Mouse (Mus musculus) limb, embryonic 13.5 days (tissue): ENCODE data around the gene Lrmda. TPM values are rescaled to one million over a fixed set of nuclear protein-coding genes. Genes with fewer than 3 reads are reported as not detected.

Experiments used
- ATAC-seq: fragments of 200-750 bp; cut with Nextera tagmentation; 2 replicates; pipeline ENCODE4 v1.8.0; 2017; ENCODE audit warnings: low read depth, moderate number of reproducible peaks, moderate TSS enrichment; ENCODE audit not compliant: low FRiP score
- H3K27ac ChIP-seq: fragments of 300-500 bp; sonication (generic); 2 replicates; pipeline ENCODE4 v1.5.1; 2015; ENCODE audit warnings: inconsistent platforms, mild to moderate bottlenecking, moderate library complexity
- H3K27me3 ChIP-seq: fragments of 300-500 bp; sonication (generic); 2 replicates; pipeline ENCODE4 v1.6.1; 2015; ENCODE audit warnings: mild to moderate bottlenecking, inconsistent platforms
- H3K36me3 ChIP-seq: fragments of 300-500 bp; sonication (generic); 2 replicates; pipeline ENCODE4 v1.6.1; 2015; ENCODE audit warnings: inconsistent platforms, mild to moderate bottlenecking, moderate library complexity
- H3K4me1 ChIP-seq: fragments of 300-500 bp; sonication (generic); 2 replicates; pipeline ENCODE4 v1.6.1; 2015; ENCODE audit warnings: inconsistent platforms
- H3K4me2 ChIP-seq: fragments of 300-500 bp; sonication (generic); replicated peaks from 2 replicates; pipeline ENCODE4 v1.6.1; 2015; ENCODE audit warnings: inconsistent platforms, mild to moderate bottlenecking, moderate library complexity
- H3K4me3 ChIP-seq: fragments of 300-500 bp; sonication (generic); 2 replicates; pipeline ENCODE4 v1.5.1; 2015; ENCODE audit warnings: moderate library complexity, mild to moderate bottlenecking, inconsistent platforms
- H3K9ac ChIP-seq: fragments of 300-500 bp; sonication (generic); 2 replicates; pipeline ENCODE4 v1.6.1; 2015; ENCODE audit warnings: mild to moderate bottlenecking, inconsistent platforms
- H3K9me3 ChIP-seq: fragments of 300-500 bp; sonication (generic); 2 replicates; pipeline ENCODE4 v1.6.1; 2016; ENCODE audit warnings: inconsistent platforms
- WGBS: fragments of 180-500 bp; shearing (Covaris S2); methylation state at CpG from one replicate; pipeline ENCODE4 v1.1.7; 2015; 5-methylcytosine and 5-hydroxymethylcytosine counted together
- polyA plus RNA-seq: library from polyadenylated mRNA; unstranded; fragments of >200 nt; fragmentation: Nextera tagmentation; extraction: Ambion mirVana; gene quantifications from 2 replicates; pipeline ENCODE4 v1.2.1, GENCODE M21; 2015

Gene Lrmda
- polyA plus RNA-seq, 1 experiment from 2014 or later = 0.38 TPM

DNA sequence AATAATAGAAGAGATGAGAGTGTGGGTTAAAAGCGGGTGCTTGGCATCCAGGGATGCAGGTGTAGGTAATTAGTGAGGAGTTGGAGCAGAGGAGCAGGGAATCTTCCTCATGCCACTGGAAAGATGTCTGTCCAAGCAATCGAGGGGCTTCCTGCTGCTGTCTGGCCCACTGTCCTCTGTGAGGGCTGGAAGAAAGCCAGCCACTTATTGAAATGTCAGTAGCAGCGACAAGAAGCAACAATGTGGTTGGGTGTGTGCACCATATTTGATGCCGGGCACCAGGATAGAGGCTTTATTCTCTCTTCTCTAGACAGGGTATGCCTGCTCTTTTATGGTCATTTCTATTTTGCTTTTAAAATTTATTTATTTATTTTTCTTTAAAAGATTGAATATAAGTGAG, 451.5 kb downstream of the Lrmda start:
- no peak overlapping the region for H3K4me3 ChIP-seq
- no peak overlapping the region for H3K9ac ChIP-seq
- H3K4me1 ChIP-seq = peaks cover 7% of the 10 kb centered on the region; the same call in 1 of the 2 replicates
- ATAC-seq = no peak
- no peaks in the 10 kb centered on the region for H3K36me3 ChIP-seq
- H3K9me3 ChIP-seq = no peaks in the 10 kb centered on the region
- no peak overlapping the region for H3K4me2 ChIP-seq
- H3K27me3 ChIP-seq = peaks cover 12% of the 10 kb centered on the region
- H3K27ac ChIP-seq = no peak overlapping the region
- 75% methylated on average over 4 of the region's 4 CpGs for WGBS

GRCm38 (mm10) chr14:22473451-22473850, 453.9 kb downstream of the Lrmda start:
- peaks cover 17% of the 10 kb centered on the region for H3K27me3 ChIP-seq
- peaks cover 5% of the 10 kb centered on the region; the same call in 1 of the 2 replicates for H3K9me3 ChIP-seq
- 37% methylated on average over 7 of the region's 7 CpGs for WGBS
- ATAC-seq = no peak
- no peaks in the 10 kb centered on the region for H3K36me3 ChIP-seq
- H3K4me1 ChIP-seq = peaks cover 17% of the 10 kb centered on the region
- no peak overlapping the region for H3K27ac ChIP-seq
- no peak overlapping the region for H3K9ac ChIP-seq
- H3K4me2 ChIP-seq = no peak overlapping the region
- H3K4me3 ChIP-seq = no peak overlapping the region

DNA sequence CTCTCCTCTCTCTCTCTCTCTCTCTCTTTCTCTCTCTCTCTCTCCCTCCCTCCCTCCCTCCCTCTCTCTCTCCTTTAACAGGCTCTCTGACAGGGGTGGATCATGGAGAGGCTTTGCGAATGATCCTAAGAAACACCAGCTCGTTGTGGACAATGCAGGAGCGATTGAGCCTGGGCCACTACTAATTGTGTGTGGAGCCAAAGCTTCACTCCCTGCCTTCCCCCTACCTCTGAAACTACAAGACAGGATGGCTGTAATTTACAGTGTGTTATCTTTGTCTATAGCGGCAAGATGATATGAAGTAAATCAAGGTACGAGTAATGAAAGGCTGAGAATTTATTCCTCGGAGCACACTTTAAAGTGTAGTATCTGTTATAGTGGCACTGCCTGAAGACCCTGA, 454.5 kb downstream of the Lrmda start:
- H3K27ac ChIP-seq = no peak overlapping the region
- H3K4me2 ChIP-seq = no peak overlapping the region
- peaks cover 17% of the 10 kb centered on the region for H3K27me3 ChIP-seq
- WGBS = 44% methylated on average over 6 of the region's 6 CpGs
- H3K4me3 ChIP-seq = no peak overlapping the region
- peaks cover 5% of the 10 kb centered on the region; the same call in 1 of the 2 replicates for H3K9me3 ChIP-seq
- no peak for ATAC-seq
- H3K36me3 ChIP-seq = no peaks in the 10 kb centered on the region
- H3K9ac ChIP-seq = no peak overlapping the region
- H3K4me1 ChIP-seq = peaks cover 17% of the 10 kb centered on the region

GRCm38 (mm10) chr14:22493326-22493725, 473.8 kb downstream of the Lrmda start:
- Histone ChIP-seq H3K9me3 (no peaks in the 10 kb centered on the region), H3K4me1 (peaks cover 5% of the 10 kb centered on the region; the same call in 1 of the 2 replicates), H3K9ac (no peak overlapping the region), H3K4me3 (no peak overlapping the region), H3K27ac (no peak overlapping the region), H3K27me3 (no peaks in the 10 kb centered on the region), H3K36me3 (no peaks in the 10 kb centered on the region), H3K4me2 (no peak overlapping the region)
- WGBS = 88% methylated on average over 2 of the region's 2 CpGs
- no peak for ATAC-seq

GRCm38 (mm10) chr14:22494290-22494689, 474.8 kb downstream of the Lrmda start:
- H3K27me3 ChIP-seq = no peaks in the 10 kb centered on the region
- H3K27ac ChIP-seq = no peak overlapping the region
- no peak overlapping the region for H3K4me2 ChIP-seq
- no peak overlapping the region for H3K4me3 ChIP-seq
- ATAC-seq = no peak
- H3K9ac ChIP-seq = no peak overlapping the region
- peaks cover 5% of the 10 kb centered on the region; the same call in 1 of the 2 replicates for H3K4me1 ChIP-seq
- H3K36me3 ChIP-seq = no peaks in the 10 kb centered on the region
- H3K9me3 ChIP-seq = no peaks in the 10 kb centered on the region

- 71% methylated on average over 10 of the region's 10 CpGs for WGBS
These were observed 475.4 kb downstream of the Lrmda start for GRCm38 (mm10) chr14:22494866-22495265.

GRCm38 (mm10) chr14:22495286-22495685, 475.8 kb downstream of the Lrmda start:
- WGBS = 50% methylated on average over 8 of the region's 8 CpGs
- no peak overlapping the region for H3K4me3 ChIP-seq
- no peak for ATAC-seq

More at GRCm38 (mm10) chr14:22494866-22495265, 475.4 kb downstream of the Lrmda start:
- Histone ChIP-seq H3K27ac (no peak overlapping the region), H3K27me3 (no peaks in the 10 kb centered on the region), H3K36me3 (no peaks in the 10 kb centered on the region), H3K4me1 (peaks cover 5% of the 10 kb centered on the region; the same call in 1 of the 2 replicates), H3K9ac (no peak overlapping the region), H3K4me2 (no peak overlapping the region), H3K4me3 (no peak overlapping the region), H3K9me3 (no peaks in the 10 kb centered on the region)
- ATAC-seq = no peak

GRCm38 (mm10) chr14:22497636-22498131, 478.2 kb downstream of the Lrmda start:
- Histone ChIP-seq H3K9me3 (no peaks in the 10 kb centered on the region), H3K4me2 (no peak overlapping the region), H3K27ac (no peak overlapping the region), H3K4me1 (peaks cover 5% of the 10 kb centered on the region; the same call in 1 of the 2 replicates), H3K27me3 (no peaks in the 10 kb centered on the region), H3K36me3 (no peaks in the 10 kb centered on the region), H3K9ac (no peak overlapping the region), H3K4me3 (no peak overlapping the region)
- ATAC-seq = no peak
- 70% methylated on average over 4 of the region's 4 CpGs for WGBS

More at GRCm38 (mm10) chr14:22495286-22495685, 475.8 kb downstream of the Lrmda start:
- Histone ChIP-seq H3K9ac (no peak overlapping the region), H3K4me2 (no peak overlapping the region), H3K27me3 (no peaks in the 10 kb centered on the region), H3K36me3 (no peaks in the 10 kb centered on the region), H3K4me1 (peaks cover 5% of the 10 kb centered on the region; the same call in 1 of the 2 replicates), H3K27ac (no peak overlapping the region), H3K9me3 (no peaks in the 10 kb centered on the region)

- no peak overlapping the region for H3K4me2 ChIP-seq
- H3K36me3 ChIP-seq = no peaks in the 10 kb centered on the region
- H3K4me3 ChIP-seq = no peak overlapping the region
- peaks cover 15% of the 10 kb centered on the region for H3K4me1 ChIP-seq
- H3K27me3 ChIP-seq = no peaks in the 10 kb centered on the region
- 14% methylated on average over 6 of the region's 6 CpGs for whole genome bisulfite sequencing
- no peak overlapping the region for H3K9ac ChIP-seq
- no peaks in the 10 kb centered on the region for H3K9me3 ChIP-seq
- peak; percentile 82 for ATAC-seq
- 0 out of 2 replicates have a peak overlapping the region, but pooled peaks have one; percentile 15 for H3K27ac ChIP-seq
These were observed 490.4 kb downstream of the Lrmda start for GRCm38 (mm10) chr14:22509747-22510530.

DNA sequence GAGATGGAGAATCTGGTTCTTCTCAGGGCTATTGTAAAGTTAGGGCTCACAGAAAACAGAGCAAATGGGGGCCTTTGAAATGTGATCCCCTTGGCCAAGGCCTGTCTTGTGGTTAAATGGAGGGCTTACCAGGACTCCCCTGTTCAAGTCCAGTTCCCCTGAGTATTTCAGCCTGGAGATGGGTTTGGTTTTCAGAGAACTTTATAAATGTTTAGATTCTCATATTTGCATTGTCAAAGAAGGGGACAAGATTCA, 490.9 kb downstream of the Lrmda start:
- H3K9ac ChIP-seq = no peak overlapping the region
- H3K4me3 ChIP-seq = no peak overlapping the region
- no peaks in the 10 kb centered on the region for H3K9me3 ChIP-seq
- H3K27me3 ChIP-seq = no peaks in the 10 kb centered on the region
- H3K27ac ChIP-seq = no peak overlapping the region
- H3K4me2 ChIP-seq = no peak overlapping the region
- H3K36me3 ChIP-seq = no peaks in the 10 kb centered on the region
- peaks cover 15% of the 10 kb centered on the region for H3K4me1 ChIP-seq
- peak; percentile 62; the same call in 1 of the 2 replicates for ATAC-seq

GRCm38 (mm10) chr14:22514362-22515084, 495.0 kb downstream of the Lrmda start:
- no peak for ATAC-seq
- Histone ChIP-seq H3K4me2 (no peak overlapping the region), H3K4me1 (peaks cover 12% of the 10 kb centered on the region), H3K27me3 (no peaks in the 10 kb centered on the region), H3K4me3 (no peak overlapping the region), H3K9me3 (no peaks in the 10 kb centered on the region), H3K36me3 (no peaks in the 10 kb centered on the region), H3K27ac (no peak overlapping the region), H3K9ac (no peak overlapping the region)
- 59% methylated on average over 5 of the region's 5 CpGs for WGBS

DNA sequence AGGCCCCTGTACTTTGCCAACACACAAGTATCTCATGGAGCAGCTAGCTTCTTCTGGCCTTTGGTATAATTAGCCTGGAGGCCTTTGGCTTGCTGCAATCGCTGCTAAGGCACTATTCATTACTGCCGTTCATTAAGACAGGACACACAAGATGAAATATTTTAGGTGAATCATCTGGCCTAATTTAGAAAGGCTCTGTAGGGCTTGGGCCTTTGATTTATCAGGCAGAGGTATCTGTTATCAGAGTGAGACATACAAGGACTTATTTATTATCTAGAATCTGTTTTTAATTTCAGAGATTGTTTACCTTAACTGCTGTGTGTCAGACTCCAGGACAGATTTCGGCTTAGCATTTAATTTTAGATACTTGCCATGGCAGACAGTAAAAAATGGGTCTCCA, 511.2 kb downstream of the Lrmda start:
- H3K9me3 ChIP-seq = no peaks in the 10 kb centered on the region
- H3K4me3 ChIP-seq = no peak overlapping the region
- no peak for ATAC-seq
- H3K36me3 ChIP-seq = no peaks in the 10 kb centered on the region
- H3K4me2 ChIP-seq = no peak overlapping the region
- H3K27me3 ChIP-seq = no peaks in the 10 kb centered on the region
- H3K4me1 ChIP-seq = 0 out of 2 replicates have a peak, but pooled peaks cover 6% of the 10 kb centered on the region
- H3K27ac ChIP-seq = no peak overlapping the region
- 35% methylated on average over 3 of the region's 3 CpGs for WGBS
- H3K9ac ChIP-seq = no peak overlapping the region
